Mouse (Mus musculus): ENCODE data around the gene Cep131. TPM values are rescaled to one million over a fixed set of nuclear protein-coding genes. Genes with fewer than 3 reads are reported as not detected.

Gene Cep131
- polyA plus RNA-seq, 1 experiment from 2014 or later = 11.6 TPM

DNA sequence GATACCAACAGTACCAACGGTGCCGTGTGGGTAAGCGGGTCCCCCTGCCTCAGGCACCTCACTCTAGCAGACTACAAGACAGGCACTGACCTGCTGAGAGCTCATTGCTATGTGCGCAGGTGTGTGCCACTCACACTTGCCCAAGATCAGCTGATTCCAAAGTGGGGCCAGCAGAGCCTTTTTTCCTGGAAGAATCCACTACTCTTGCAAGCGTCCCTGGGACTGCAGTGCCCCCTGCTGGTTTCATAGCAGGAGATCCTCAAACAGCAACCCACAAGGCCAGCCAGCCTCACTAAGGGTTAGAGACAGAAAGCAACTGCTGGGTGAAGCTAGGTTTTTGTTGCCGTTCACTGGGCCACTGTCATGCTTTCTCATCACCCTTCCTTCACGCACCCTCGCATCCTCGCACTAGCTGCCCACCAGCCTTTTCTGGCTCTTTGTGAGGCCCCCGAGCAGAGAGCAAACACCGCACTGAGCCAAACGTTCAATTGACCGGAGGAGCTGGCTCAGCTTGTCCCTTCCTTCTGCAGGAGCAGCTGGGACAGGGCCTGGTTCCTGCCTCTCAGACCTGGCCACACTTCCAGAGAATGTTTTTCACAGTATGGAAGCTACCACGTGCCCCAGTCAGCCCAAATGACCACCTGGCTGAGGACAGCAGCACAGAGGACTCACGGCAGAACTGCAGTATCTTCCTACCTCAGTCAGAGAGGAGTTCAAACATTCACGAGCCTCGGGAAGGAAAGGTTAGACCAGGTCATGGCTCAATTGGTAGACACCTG is 34.2 kb upstream of the Cep131 start:
- H3K27ac ChIP-seq (replicated peaks in 1 of 2; ENCODE audit: control insufficient read depth in 1 of 2, insufficient read depth in 1 of 2, low read depth in 2 of 2, low read length in 2 of 2) = no peak overlapping the region
- H3K4me2 ChIP-seq (ENCODE audit: low read length) = no peak overlapping the region
- H3K9me3 ChIP-seq (ENCODE audit: control insufficient read depth, low read length) = no peaks in the 10 kb centered on the region
- H3K4me3 ChIP-seq (ENCODE audit: control insufficient read depth in 1 of 2, insufficient read depth in 1 of 2, low read depth in 1 of 2, low read length in 2 of 2) = no peak overlapping the region
- 82% methylated on average over 17 of the region's 17 CpGs for WGBS
- peaks cover 9 to 13% of the 10 kb centered on the region in 2 experiments for H3K4me1 ChIP-seq (ENCODE audit: control insufficient read depth in 2 of 2, insufficient read depth in 2 of 2, low read length in 2 of 2)
- H3K36me3 ChIP-seq (ENCODE audit: control insufficient read depth, insufficient read depth, low read length) = peaks cover 57% of the 10 kb centered on the region
- H3K27me3 ChIP-seq (ENCODE audit: control insufficient read depth, insufficient read depth, low read length) = no peaks in the 10 kb centered on the region
- ATAC-seq (ENCODE audit: insufficient number of reproducible peaks, insufficient read depth, low FRiP score, low read depth) = no peak
- H3K9ac ChIP-seq (ENCODE audit: low read length) = no peak overlapping the region

DNA sequence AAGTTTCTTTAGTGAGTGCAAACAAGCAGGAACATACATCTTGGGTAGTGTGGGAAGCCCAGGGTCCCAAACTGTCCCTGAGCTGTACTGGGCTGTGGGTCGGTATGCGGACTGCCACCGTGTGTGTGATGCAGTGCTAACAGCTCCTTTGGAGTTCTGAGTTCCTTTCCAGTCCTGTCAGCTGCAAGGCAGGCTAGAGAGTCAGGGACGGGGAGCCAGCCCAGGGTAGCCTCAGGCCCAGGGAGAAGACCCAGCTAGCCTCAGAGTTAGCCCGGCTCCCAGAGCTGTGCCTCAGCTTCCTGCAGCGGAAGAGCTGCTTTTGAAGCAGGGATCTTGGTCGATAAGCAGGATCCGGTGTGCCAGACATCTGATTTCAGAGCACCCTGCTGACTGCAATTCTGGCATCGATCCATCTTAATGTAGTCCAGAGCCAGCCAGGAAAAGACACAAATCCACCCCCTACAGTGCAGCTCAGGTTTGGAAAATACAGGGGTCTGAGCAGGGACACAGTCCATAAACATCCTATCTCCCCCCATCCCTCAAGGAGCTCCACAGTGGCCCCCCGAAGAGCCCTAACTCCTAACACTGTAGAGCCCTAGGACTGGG is 33.4 kb upstream of the Cep131 start:
- H3K9ac ChIP-seq (ENCODE audit: low read length) = peak overlapping the region; percentile 35
- WGBS = 45% methylated on average over 10 of the region's 10 CpGs
- no peak overlapping the region for H3K4me2 ChIP-seq (ENCODE audit: low read length)
- peaks cover 60% of the 10 kb centered on the region for H3K36me3 ChIP-seq (ENCODE audit: control insufficient read depth, insufficient read depth, low read length)
- ATAC-seq (ENCODE audit: insufficient number of reproducible peaks, insufficient read depth, low FRiP score, low read depth) = no peak
- H3K27ac ChIP-seq (replicated peaks in 1 of 2; ENCODE audit: control insufficient read depth in 1 of 2, insufficient read depth in 1 of 2, low read depth in 2 of 2, low read length in 2 of 2) = peak overlapping the region in 1 of 2 experiments; percentile 15; a peak in 1 of 4 replicates
- H3K4me3 ChIP-seq (ENCODE audit: control insufficient read depth in 1 of 2, insufficient read depth in 1 of 2, low read depth in 1 of 2, low read length in 2 of 2) = no peak overlapping the region
- H3K9me3 ChIP-seq (ENCODE audit: control insufficient read depth, low read length) = no peaks in the 10 kb centered on the region
- peaks cover 9 to 13% of the 10 kb centered on the region in 2 experiments for H3K4me1 ChIP-seq (ENCODE audit: control insufficient read depth in 2 of 2, insufficient read depth in 2 of 2, low read length in 2 of 2)
- no peaks in the 10 kb centered on the region for H3K27me3 ChIP-seq (ENCODE audit: control insufficient read depth, insufficient read depth, low read length)

DNA sequence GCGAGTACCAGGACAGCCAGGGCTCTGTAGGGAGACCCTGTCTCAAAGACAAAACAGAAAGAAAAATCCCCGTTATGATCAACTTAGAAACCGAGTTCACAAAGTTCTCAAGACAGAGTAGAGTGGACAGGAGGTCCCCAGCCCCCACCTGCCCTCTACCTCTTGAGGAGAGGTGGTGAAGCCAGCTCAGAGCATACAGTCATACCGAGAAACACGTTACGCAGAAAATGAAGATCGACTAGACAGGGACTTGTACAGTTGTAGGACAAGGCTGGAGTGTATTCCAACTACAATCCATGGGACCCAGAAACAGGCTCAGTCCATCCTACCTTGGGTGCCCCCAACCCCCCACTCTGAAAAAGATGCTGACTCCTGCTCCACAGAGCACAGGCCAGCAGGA is 32.5 kb upstream of the Cep131 start:
- H3K27ac ChIP-seq (replicated peaks in 1 of 2; ENCODE audit: control insufficient read depth in 1 of 2, insufficient read depth in 1 of 2, low read depth in 2 of 2, low read length in 2 of 2) = no peak overlapping the region
- H3K4me2 ChIP-seq (ENCODE audit: low read length) = no peak overlapping the region
- no peak for ATAC-seq (ENCODE audit: insufficient number of reproducible peaks, insufficient read depth, low FRiP score, low read depth)
- H3K4me3 ChIP-seq (ENCODE audit: control insufficient read depth in 1 of 2, insufficient read depth in 1 of 2, low read depth in 1 of 2, low read length in 2 of 2) = no peak overlapping the region
- no peaks in the 10 kb centered on the region for H3K27me3 ChIP-seq (ENCODE audit: control insufficient read depth, insufficient read depth, low read length)
- H3K36me3 ChIP-seq (ENCODE audit: control insufficient read depth, insufficient read depth, low read length) = peaks cover 56% of the 10 kb centered on the region
- WGBS = 92% methylated on average over 7 of the region's 7 CpGs
- no peak overlapping the region for H3K9ac ChIP-seq (ENCODE audit: low read length)
- H3K9me3 ChIP-seq (ENCODE audit: control insufficient read depth, low read length) = no peaks in the 10 kb centered on the region
- H3K4me1 ChIP-seq (ENCODE audit: control insufficient read depth in 2 of 2, insufficient read depth in 2 of 2, low read length in 2 of 2) = peaks cover 9 to 13% of the 10 kb centered on the region in 2 experiments

DNA sequence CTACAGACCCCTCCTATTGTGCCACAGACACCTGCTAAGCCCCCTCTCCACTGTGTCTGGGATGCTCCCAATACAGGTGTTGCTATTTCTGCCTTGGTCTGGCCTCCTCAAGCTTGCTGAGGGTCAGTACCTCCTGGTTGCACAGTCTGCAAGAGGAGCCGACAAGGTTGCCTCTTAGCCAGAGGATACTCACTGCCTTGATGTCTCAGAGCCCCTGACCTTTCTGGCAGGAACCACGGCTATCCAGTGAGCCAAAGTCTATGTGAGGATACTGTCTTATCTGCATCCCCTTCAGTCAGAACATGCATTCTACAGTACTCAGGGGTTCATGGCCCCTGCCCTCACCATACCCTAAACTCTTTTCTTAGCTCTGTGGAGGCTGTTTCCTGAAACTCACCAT is 31.0 kb upstream of the Cep131 start:
- ATAC-seq (ENCODE audit: insufficient number of reproducible peaks, insufficient read depth, low FRiP score, low read depth) = no peak
- H3K27me3 ChIP-seq (ENCODE audit: control insufficient read depth, insufficient read depth, low read length) = no peaks in the 10 kb centered on the region
- no peak overlapping the region for H3K4me3 ChIP-seq (ENCODE audit: control insufficient read depth in 1 of 2, insufficient read depth in 1 of 2, low read depth in 1 of 2, low read length in 2 of 2)
- H3K36me3 ChIP-seq (ENCODE audit: control insufficient read depth, insufficient read depth, low read length) = peaks cover 45% of the 10 kb centered on the region
- H3K9me3 ChIP-seq (ENCODE audit: control insufficient read depth, low read length) = no peaks in the 10 kb centered on the region
- 77% methylated on average over 2 of the region's 2 CpGs for WGBS
- H3K27ac ChIP-seq (replicated peaks in 1 of 2; ENCODE audit: control insufficient read depth in 1 of 2, insufficient read depth in 1 of 2, low read depth in 2 of 2, low read length in 2 of 2) = no peak overlapping the region
- H3K4me1 ChIP-seq (ENCODE audit: control insufficient read depth in 2 of 2, insufficient read depth in 2 of 2, low read length in 2 of 2) = peaks cover 16 to 23% of the 10 kb centered on the region in 2 experiments
- no peak overlapping the region for H3K4me2 ChIP-seq (ENCODE audit: low read length)
- H3K9ac ChIP-seq (ENCODE audit: low read length) = no peak overlapping the region

DNA sequence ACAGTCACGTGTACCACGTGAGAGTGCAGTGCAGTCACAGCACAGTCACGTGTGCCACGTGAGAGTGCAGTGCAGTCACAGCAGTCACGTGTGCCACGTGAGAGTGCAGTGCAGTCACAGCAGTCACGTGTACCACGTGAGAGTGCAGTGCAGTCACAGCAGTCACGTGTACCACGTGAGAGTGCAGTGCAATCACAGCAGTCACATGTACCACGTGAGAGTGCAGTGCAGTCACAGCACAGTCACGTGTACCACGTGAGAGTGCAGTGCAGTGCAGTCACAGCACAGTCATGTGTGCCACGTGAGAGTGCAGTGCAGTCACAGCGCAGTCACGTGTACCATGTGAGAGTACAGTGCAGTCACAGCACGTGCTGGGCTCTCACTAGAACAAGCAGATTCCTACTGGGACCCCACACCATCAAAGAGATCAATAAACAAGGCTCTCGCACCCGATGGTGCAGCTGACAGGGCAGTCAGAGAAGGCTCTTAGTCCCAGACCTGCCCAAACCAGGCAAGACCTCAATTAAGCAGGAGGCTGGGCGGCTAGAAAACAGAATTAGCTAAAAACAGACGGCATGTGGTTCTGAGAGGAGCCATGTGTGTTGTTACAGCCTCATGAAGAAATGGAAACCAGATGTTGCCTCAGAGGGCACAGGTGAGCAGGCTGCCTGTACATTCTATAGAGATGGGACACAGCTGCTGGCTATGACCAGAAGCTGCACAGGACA is 28.0 kb upstream of the Cep131 start:
- no peaks in the 10 kb centered on the region for H3K27me3 ChIP-seq (ENCODE audit: control insufficient read depth, insufficient read depth, low read length)
- no peak overlapping the region for H3K9ac ChIP-seq (ENCODE audit: low read length)
- H3K4me3 ChIP-seq (ENCODE audit: control insufficient read depth in 1 of 2, insufficient read depth in 1 of 2, low read depth in 1 of 2, low read length in 2 of 2) = no peak overlapping the region
- WGBS = 92% methylated on average over 21 of the region's 21 CpGs
- H3K9me3 ChIP-seq (ENCODE audit: control insufficient read depth, low read length) = no peaks in the 10 kb centered on the region
- no peak overlapping the region for H3K4me2 ChIP-seq (ENCODE audit: low read length)
- H3K27ac ChIP-seq (replicated peaks in 1 of 2; ENCODE audit: control insufficient read depth in 1 of 2, insufficient read depth in 1 of 2, low read depth in 2 of 2, low read length in 2 of 2) = no peak overlapping the region
- peaks cover 18 to 26% of the 10 kb centered on the region in 2 experiments for H3K4me1 ChIP-seq (ENCODE audit: control insufficient read depth in 2 of 2, insufficient read depth in 2 of 2, low read length in 2 of 2)
- ATAC-seq (ENCODE audit: insufficient number of reproducible peaks, insufficient read depth, low FRiP score, low read depth) = no peak
- H3K36me3 ChIP-seq (ENCODE audit: control insufficient read depth, insufficient read depth, low read length) = peaks cover 47% of the 10 kb centered on the region

DNA sequence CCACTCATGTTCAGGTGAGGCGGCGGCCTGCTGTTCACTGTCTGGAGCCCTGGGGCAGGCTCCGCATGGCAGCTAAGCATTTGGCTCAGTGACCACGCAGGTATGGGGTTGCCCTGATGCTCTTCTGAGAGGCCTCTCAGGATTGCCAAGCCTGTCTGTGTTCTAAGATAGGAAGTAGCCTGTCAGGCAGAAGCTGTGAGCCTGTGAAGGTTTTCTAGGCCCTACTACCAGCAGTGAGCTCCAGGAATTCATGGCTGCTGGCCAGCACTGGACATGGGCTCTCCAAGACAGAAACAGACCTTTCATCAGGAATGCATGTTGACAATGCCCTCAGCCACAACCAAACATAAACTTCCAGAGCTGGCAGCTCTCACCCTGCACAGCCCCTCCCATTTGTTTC is 25.5 kb upstream of the Cep131 start:
- H3K9me3 ChIP-seq (ENCODE audit: control insufficient read depth, low read length) = no peaks in the 10 kb centered on the region
- peak overlapping the region; percentile 61 to 67 for H3K27ac ChIP-seq (replicated peaks in 1 of 2; ENCODE audit: control insufficient read depth in 1 of 2, insufficient read depth in 1 of 2, low read depth in 2 of 2, low read length in 2 of 2)
- H3K36me3 ChIP-seq (ENCODE audit: control insufficient read depth, insufficient read depth, low read length) = peaks cover 54% of the 10 kb centered on the region
- H3K4me2 ChIP-seq (ENCODE audit: low read length) = peak overlapping the region; percentile 23; the same call in 1 of the 2 replicates
- H3K9ac ChIP-seq (ENCODE audit: low read length) = peak overlapping the region; percentile 14; the same call in 1 of the 2 replicates
- ATAC-seq (ENCODE audit: insufficient number of reproducible peaks, insufficient read depth, low FRiP score, low read depth) = peak; percentile 70
- peaks cover 18 to 26% of the 10 kb centered on the region in 2 experiments for H3K4me1 ChIP-seq (ENCODE audit: control insufficient read depth in 2 of 2, insufficient read depth in 2 of 2, low read length in 2 of 2)
- no peak overlapping the region for H3K4me3 ChIP-seq (ENCODE audit: control insufficient read depth in 1 of 2, insufficient read depth in 1 of 2, low read depth in 1 of 2, low read length in 2 of 2)
- 29% methylated on average over 4 of the region's 4 CpGs for WGBS
- H3K27me3 ChIP-seq (ENCODE audit: control insufficient read depth, insufficient read depth, low read length) = no peaks in the 10 kb centered on the region

DNA sequence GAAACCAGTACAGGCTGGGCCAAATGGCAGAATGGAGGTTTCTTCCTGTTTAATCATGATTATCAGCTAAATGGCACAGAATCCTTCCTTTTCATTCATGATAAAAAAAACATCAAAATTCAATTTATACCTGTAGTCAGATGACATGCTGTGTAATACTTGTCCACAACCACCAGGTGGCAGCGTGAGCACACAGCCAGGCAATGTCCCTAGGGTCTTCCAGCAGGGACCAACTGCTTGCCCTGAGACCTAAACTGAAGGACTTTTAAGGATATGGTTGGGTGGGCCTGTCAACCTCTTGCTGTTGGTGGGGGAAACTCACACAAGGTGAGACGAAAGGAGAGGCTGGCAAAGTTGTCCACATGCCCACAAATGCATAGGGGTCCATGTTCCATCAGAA is 24.4 kb upstream of the Cep131 start:
- ATAC-seq (ENCODE audit: insufficient number of reproducible peaks, insufficient read depth, low FRiP score, low read depth) = no peak
- Histone ChIP-seq H3K4me3 (ENCODE audit: control insufficient read depth in 1 of 2, insufficient read depth in 1 of 2, low read depth in 1 of 2, low read length in 2 of 2) (no peak overlapping the region), H3K27me3 (ENCODE audit: control insufficient read depth, insufficient read depth, low read length) (no peaks in the 10 kb centered on the region), H3K27ac (replicated peaks in 1 of 2; ENCODE audit: control insufficient read depth in 1 of 2, insufficient read depth in 1 of 2, low read depth in 2 of 2, low read length in 2 of 2) (peak overlapping the region in 1 of 2 experiments; percentile 67; a peak in 1 of 4 replicates), H3K9me3 (ENCODE audit: control insufficient read depth, low read length) (no peaks in the 10 kb centered on the region), H3K36me3 (ENCODE audit: control insufficient read depth, insufficient read depth, low read length) (peaks cover 50% of the 10 kb centered on the region), H3K9ac (ENCODE audit: low read length) (no peak overlapping the region), H3K4me1 (ENCODE audit: control insufficient read depth in 2 of 2, insufficient read depth in 2 of 2, low read length in 2 of 2) (peaks cover 18 to 26% of the 10 kb centered on the region in 2 experiments), H3K4me2 (ENCODE audit: low read length) (no peak overlapping the region)
- 4% methylated on average over 2 of the region's 2 CpGs for WGBS
